Mouse (Mus musculus) thymus, postnatal 36 days (tissue): ENCODE data around the gene Wfdc21.

Experiments
- DNase-seq, 2 experiments: peaks; one replicate each; pipeline ENCODE4 v3.0.0; 2022; ENCODE audit warnings: mixed read lengths in 2 of 2

Wfdc21 gene

GRCm38 (mm10) chr11:83746681-83747080 is at the start of gene Wfdc21:
TSS of gene Wfdc21 (plus strand) at chr11:83746940.
- no peak for DNase-seq

- DNase-seq: no peak
Observed at GRCm38 (mm10) chr11:83703705-83704104, 43.0 kb upstream of the Wfdc21 start, which contains the start of gene Wfdc17. TSS of gene Wfdc17 (plus strand) at chr11:83703991.

GRCm38 (mm10) chr11:83708715-83709114 is 38.0 kb upstream of the Wfdc21 start, which contains the start of gene Wfdc18:
TSS of gene Wfdc18 (plus strand) at chr11:83709015.
- DNase-seq: no peak

GRCm38 (mm10) chr11:83709683-83710082 is 37.1 kb upstream of the Wfdc21 start:
- DNase-seq: no peak

- DNase-seq: no peak
Observed at GRCm38 (mm10) chr11:83712671-83713070, 34.1 kb upstream of the Wfdc21 start.

- DNase-seq: no peak
Observed at GRCm38 (mm10) chr11:83713925-83714324, 32.8 kb upstream of the Wfdc21 start.

- DNase-seq: no peak
Observed at GRCm38 (mm10) chr11:83717042-83717665, 29.6 kb upstream of the Wfdc21 start.

- no peak for DNase-seq
Observed at GRCm38 (mm10) chr11:83720766-83721165, 26.0 kb upstream of the Wfdc21 start.

- DNase-seq: no peak
Observed at GRCm38 (mm10) chr11:83728757-83729432, 17.8 kb upstream of the Wfdc21 start.

GRCm38 (mm10) chr11:83731116-83731515 is 15.6 kb upstream of the Wfdc21 start:
- DNase-seq: no peak

- no peak for DNase-seq
Observed at GRCm38 (mm10) chr11:83733071-83733640, 13.6 kb upstream of the Wfdc21 start.

GRCm38 (mm10) chr11:83734215-83734614 is 12.5 kb upstream of the Wfdc21 start:
- no peak for DNase-seq

GRCm38 (mm10) chr11:83735881-83736280 is 10.9 kb upstream of the Wfdc21 start:
- DNase-seq: no peak

- DNase-seq: no peak
Observed at GRCm38 (mm10) chr11:83737109-83737558, 9.6 kb upstream of the Wfdc21 start.

GRCm38 (mm10) chr11:83739241-83739640 is 7.5 kb upstream of the Wfdc21 start:
- peak; percentile 57 to 69 for DNase-seq

- DNase-seq: no peak
Observed at GRCm38 (mm10) chr11:83740443-83740991, 6.2 kb upstream of the Wfdc21 start.

- no peak for DNase-seq
Observed at GRCm38 (mm10) chr11:83741841-83742240, 4.9 kb upstream of the Wfdc21 start.

GRCm38 (mm10) chr11:83742731-83743355 is 3.9 kb upstream of the Wfdc21 start:
- DNase-seq: no peak

- DNase-seq: no peak
Observed at GRCm38 (mm10) chr11:83743525-83743924, 3.2 kb upstream of the Wfdc21 start.

- no peak for DNase-seq
Observed at GRCm38 (mm10) chr11:83746152-83746551, 588 bp upstream of the Wfdc21 start.

GRCm38 (mm10) chr11:83747376-83748265 is 881 bp downstream of the Wfdc21 start:
- no peak for DNase-seq

GRCm38 (mm10) chr11:83753581-83754181 is 6.9 kb downstream of the Wfdc21 start, which contains the start of gene Heatr6:
TSS of gene Heatr6 (plus strand) at chr11:83753696.
- DNase-seq: peak; percentile 84 to 87
